Mouse (Mus musculus) heart, adult 9 months (tissue): ENCODE measurements around the gene Arid4a.
A peak's percentile ranks its signal among the peaks of the same experiment; 100 is the strongest.

ENCODE experiments used
- DNase-seq, 2 experiments: peaks; one replicate each; pipeline ENCODE4 v3.0.0; 2022; ENCODE audit warnings: low spot score in 2 of 2

Gene Arid4a

GRCm38 (mm10) chr12:71141189-71141588, 125.4 kb downstream of the Arid4a start:
- no peak for DNase-seq

GRCm38 (mm10) chr12:71147641-71148040, 131.9 kb downstream of the Arid4a start:
- DNase-seq: peak in 1 of 2 experiments; percentile 9
